Mouse (Mus musculus) frontal cortex, postnatal 25 days (tissue): Measurements from ENCODE around the gene Micall1.

Source experiments
- DNase-seq, 2 experiments: peaks; one replicate each; pipeline ENCODE4 v3.0.0; 2022; ENCODE audit warnings: low spot score in 2 of 2

Gene Micall1

GRCm38 (mm10) chr15:79176905-79177304 lies 68.2 kb downstream of the Micall1 start:
- no peak for DNase-seq

GRCm38 (mm10) chr15:79185213-79185612 lies 76.5 kb downstream of the Micall1 start:
- no peak for DNase-seq
